Mouse (Mus musculus) kidney, adult 2 months (tissue): Measurements from ENCODE around the gene Hic2. TPM values are rescaled to one million over a fixed set of nuclear protein-coding genes. Genes with fewer than 3 reads are reported as not detected.

Experiments
- DNase-seq: peaks from one replicate; pipeline ENCODE4 v3.0.0; 2021
- H3K27ac ChIP-seq: fragments of 200-500 bp; 2 replicates; pipeline ENCODE4 v1.5.1; 2012; ENCODE audit warnings: low read depth, low read length, control low read depth, inconsistent platforms; ENCODE audit not compliant: insufficient read depth
- H3K27me3 ChIP-seq: fragments of 200-500 bp; replicated peaks from 2 replicates; pipeline ENCODE4 v1.6.1; 2012; ENCODE audit warnings: mild to moderate bottlenecking, moderate library complexity, low read length, inconsistent platforms; ENCODE audit not compliant: control insufficient read depth, insufficient read depth
- H3K36me3 ChIP-seq: fragments of 200-500 bp; 2 replicates; pipeline ENCODE4 v1.6.1; 2012; ENCODE audit warnings: mild to moderate bottlenecking, moderate library complexity, low read length, inconsistent platforms; ENCODE audit not compliant: control insufficient read depth, insufficient read depth
- H3K4me1 ChIP-seq: fragments of 200-500 bp; 2 replicates; pipeline ENCODE4 v1.6.1; 2011; ENCODE audit warnings: low read length; ENCODE audit not compliant: control insufficient read depth, insufficient read depth
- H3K4me3 ChIP-seq: fragments of 200-500 bp; 2 replicates; pipeline ENCODE4 v1.5.1; 2011; ENCODE audit warnings: mild to moderate bottlenecking, low read depth, low read length, control low read depth; ENCODE audit not compliant: insufficient read depth
- CTCF ChIP-seq: fragments of 200-500 bp; conservative IDR thresholded peaks from 2 replicates; pipeline ENCODE4 v1.5.1; 2011; ENCODE audit warnings: low read depth, mild to moderate bottlenecking, control low read depth, low read length, moderate library complexity, mixed read lengths; ENCODE audit not compliant: insufficient read depth, insufficient read length
- POLR2A ChIP-seq: fragments of 200-500 bp; IDR thresholded peaks from one replicate; pipeline ENCODE4 v1.6.1; 2011; ENCODE audit warnings: low read depth, low read length, control low read depth
- WGBS: fragments of 180-500 bp; shearing (Covaris S2); methylation state at CpG from one replicate; pipeline ENCODE4 v1.1.7; 2018; 5-methylcytosine and 5-hydroxymethylcytosine counted together
- polyA plus RNA-seq: library from polyadenylated mRNA; depleted of rRNA; stranded (reverse); fragments of >200 nt; gene quantifications from 2 replicates; pipeline ENCODE4 v1.2.3, GENCODE M21; 2012

The Hic2 gene
- polyA plus RNA-seq, 1 experiment = 1.5 TPM

- peak; percentile 80 for DNase-seq
- WGBS = 17% methylated on average over 9 of the region's 9 CpGs
- no peak overlapping the region for H3K4me3 ChIP-seq
- no peak overlapping the region for H3K27ac ChIP-seq
- H3K4me1 ChIP-seq = peaks cover 8% of the 10 kb centered on the region; the same call in 1 of the 2 replicates
- no peak for TF ChIP-seq POLR2A
- H3K27me3 ChIP-seq = no peaks in the 10 kb centered on the region
- no peaks in the 10 kb centered on the region for H3K36me3 ChIP-seq
Measured at GRCm38 (mm10) chr16:17234916-17235665, 1.7 kb downstream of the Hic2 start.

- no peak for TF ChIP-seq POLR2A
- no peak for TF ChIP-seq CTCF
- no peak for DNase-seq
- WGBS = 93% methylated on average over 3 of the region's 3 CpGs
- no peaks in the 10 kb centered on the region for H3K36me3 ChIP-seq
- no peaks in the 10 kb centered on the region for H3K27me3 ChIP-seq
- peaks cover 6% of the 10 kb centered on the region; the same call in 1 of the 2 replicates for H3K4me1 ChIP-seq
- H3K27ac ChIP-seq = no peak overlapping the region
- H3K4me3 ChIP-seq = no peak overlapping the region
Measured at GRCm38 (mm10) chr16:17237634-17238033, 4.3 kb downstream of the Hic2 start.

GRCm38 (mm10) chr16:17239409-17239808 is 6.0 kb downstream of the Hic2 start:
- 57% methylated on average over 2 of the region's 2 CpGs for WGBS
- TF ChIP-seq CTCF (no peak), POLR2A (no peak)
- no peak overlapping the region for H3K4me3 ChIP-seq
- DNase-seq = peak; percentile 65
- peaks cover 6% of the 10 kb centered on the region; the same call in 1 of the 2 replicates for H3K4me1 ChIP-seq
- H3K27me3 ChIP-seq = no peaks in the 10 kb centered on the region
- H3K27ac ChIP-seq = no peak overlapping the region
- no peaks in the 10 kb centered on the region for H3K36me3 ChIP-seq

GRCm38 (mm10) chr16:17243731-17244130 is 10.4 kb downstream of the Hic2 start:
- Histone ChIP-seq H3K4me3 (no peak overlapping the region), H3K4me1 (peaks cover 7% of the 10 kb centered on the region; the same call in 1 of the 2 replicates), H3K27me3 (no peaks in the 10 kb centered on the region), H3K27ac (no peak overlapping the region), H3K36me3 (no peaks in the 10 kb centered on the region)
- 22% methylated on average over 1 of the region's 1 CpGs for WGBS
- DNase-seq = no peak
- TF ChIP-seq POLR2A (no peak), CTCF (no peak)

GRCm38 (mm10) chr16:17244996-17245395 is 11.6 kb downstream of the Hic2 start:
- Histone ChIP-seq H3K36me3 (no peaks in the 10 kb centered on the region), H3K27ac (no peak overlapping the region), H3K4me1 (peaks cover 5% of the 10 kb centered on the region; the same call in 1 of the 2 replicates), H3K27me3 (no peaks in the 10 kb centered on the region), H3K4me3 (no peak overlapping the region)
- 54% methylated on average over 1 of the region's 1 CpGs for WGBS
- TF ChIP-seq CTCF (no peak), POLR2A (no peak)
- DNase-seq = no peak

- no peaks in the 10 kb centered on the region for H3K27me3 ChIP-seq
- H3K36me3 ChIP-seq = no peaks in the 10 kb centered on the region
- H3K4me3 ChIP-seq = no peak overlapping the region
- DNase-seq = peak; percentile 87
- TF ChIP-seq CTCF = no peak
- no peak for TF ChIP-seq POLR2A
- H3K27ac ChIP-seq = no peak overlapping the region
- WGBS = 37% methylated on average over 4 of the region's 4 CpGs
- H3K4me1 ChIP-seq = peaks cover 9% of the 10 kb centered on the region; the same call in 1 of the 2 replicates
Measured at GRCm38 (mm10) chr16:17247727-17248126, 14.4 kb downstream of the Hic2 start.

- H3K4me1 ChIP-seq = peaks cover 9% of the 10 kb centered on the region; the same call in 1 of the 2 replicates
- H3K4me3 ChIP-seq = no peak overlapping the region
- 53% methylated on average over 6 of the region's 6 CpGs for WGBS
- TF ChIP-seq CTCF = no peak
- no peak for TF ChIP-seq POLR2A
- H3K36me3 ChIP-seq = no peaks in the 10 kb centered on the region
- H3K27ac ChIP-seq = no peak overlapping the region
- H3K27me3 ChIP-seq = no peaks in the 10 kb centered on the region
- no peak for DNase-seq
Measured at GRCm38 (mm10) chr16:17249135-17249534, 15.8 kb downstream of the Hic2 start.
